Mouse (Mus musculus): Measurements from ENCODE around the gene Grik2.

DNA sequence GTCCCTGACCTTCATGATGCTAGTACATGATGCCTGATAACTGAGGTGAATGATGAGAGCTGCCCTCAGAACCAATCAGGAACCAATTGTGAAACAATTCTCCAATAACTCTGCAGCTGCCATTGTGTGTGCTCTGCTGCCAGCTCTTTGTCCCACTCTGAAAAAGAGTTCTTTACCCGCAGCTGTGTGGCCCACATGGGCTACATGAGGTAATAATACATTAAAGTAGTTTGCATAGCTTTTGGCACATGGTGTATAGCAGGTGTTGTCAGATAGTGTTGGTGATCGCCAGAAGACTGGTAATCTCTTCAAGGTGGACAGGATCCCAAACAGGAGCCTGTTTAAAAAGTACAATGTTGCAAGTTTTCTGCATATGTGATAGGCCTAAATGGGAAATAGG is 351.5 kb downstream of the Grik2 start:
- no peak for TF ChIP-seq CTCF (IDR thresholded peaks at IDR 0.05; ENCODE audit: low read depth, low read length)
- no peak for TF ChIP-seq POLR2A (IDR thresholded peaks at IDR 0.05; ENCODE audit: borderline replicate concordance, low read depth, low read length)

All from bone marrow macrophage, adult 2 months (primary cell).